Mouse (Mus musculus) erythroid progenitor cell, adult 5-6 weeks (primary cell): ENCODE data around the gene Adamts12. TPM values are rescaled to one million over a fixed set of nuclear protein-coding genes. Genes with fewer than 3 reads are reported as not detected.

Source experiments
- ATAC-seq: replicated peaks from 2 replicates; pipeline ENCODE4 v1.8.0; 2016; ENCODE audit warnings: moderate number of reproducible peaks, mild to moderate bottlenecking, moderate TSS enrichment, inconsistent platforms; ENCODE audit not compliant: poor library complexity, low FRiP score, severe bottlenecking
- total RNA-seq, 2 experiments: library from RNA; stranded (forward) in 1 of 2; stranded (reverse) in 1 of 2; fragments of 150-400 nt in 1 of 2; fragments of 186-747, 209-891 nt in 1 of 2; gene quantifications; 2 replicates each; pipeline versions ENCODE4 v1.2.3 to v1.2.4; 2015 to 2017; ENCODE audit warnings: low replicate concordance in 2 of 2

Gene Adamts12
- total RNA-seq, 2 experiments from 2014 or later: not detected

GRCm38 (mm10) chr15:11132586-11133558, 68.3 kb downstream of the Adamts12 start:
- ATAC-seq: no peak

- ATAC-seq: no peak
Measured at GRCm38 (mm10) chr15:11145581-11145980, 81.0 kb downstream of the Adamts12 start.

GRCm38 (mm10) chr15:11159386-11159785, 94.8 kb downstream of the Adamts12 start:
- no peak for ATAC-seq

GRCm38 (mm10) chr15:11160759-11161158, 96.2 kb downstream of the Adamts12 start:
- no peak for ATAC-seq

GRCm38 (mm10) chr15:11165883-11166282, 101.3 kb downstream of the Adamts12 start:
- ATAC-seq: no peak

GRCm38 (mm10) chr15:11173884-11174470, 109.4 kb downstream of the Adamts12 start:
- no peak for ATAC-seq

- no peak for ATAC-seq
Measured at GRCm38 (mm10) chr15:11174842-11175241, 110.3 kb downstream of the Adamts12 start.

- ATAC-seq: no peak
Measured at GRCm38 (mm10) chr15:11177448-11177847, 112.9 kb downstream of the Adamts12 start.

GRCm38 (mm10) chr15:11179751-11180169, 115.2 kb downstream of the Adamts12 start:
- no peak for ATAC-seq

- no peak for ATAC-seq
Measured at GRCm38 (mm10) chr15:11186711-11187110, 122.1 kb downstream of the Adamts12 start.

GRCm38 (mm10) chr15:11190447-11190846, 125.9 kb downstream of the Adamts12 start:
- no peak for ATAC-seq

GRCm38 (mm10) chr15:11192762-11193161, 128.2 kb downstream of the Adamts12 start:
- ATAC-seq: no peak

GRCm38 (mm10) chr15:11197051-11197450, 132.5 kb downstream of the Adamts12 start:
- no peak for ATAC-seq

GRCm38 (mm10) chr15:11198246-11198795, 133.7 kb downstream of the Adamts12 start:
- ATAC-seq: no peak

- ATAC-seq: no peak
Measured at GRCm38 (mm10) chr15:11203084-11203483, 138.5 kb downstream of the Adamts12 start.

- no peak for ATAC-seq
Measured at GRCm38 (mm10) chr15:11204934-11205333, 140.3 kb downstream of the Adamts12 start.

- no peak for ATAC-seq
Measured at GRCm38 (mm10) chr15:11210976-11211375, 146.4 kb downstream of the Adamts12 start.

- no peak for ATAC-seq
Measured at GRCm38 (mm10) chr15:11233906-11234632, 169.5 kb downstream of the Adamts12 start.

- ATAC-seq: no peak
Measured at GRCm38 (mm10) chr15:11240406-11240805, 175.8 kb downstream of the Adamts12 start.

GRCm38 (mm10) chr15:11241288-11241687, 176.7 kb downstream of the Adamts12 start:
- no peak for ATAC-seq
